Mouse (Mus musculus): ENCODE data around the gene Irf2bp2.

- TF ChIP-seq CTCF (IDR thresholded peaks at IDR 0.05; ENCODE audit: borderline replicate concordance, extremely low read depth, insufficient read depth, insufficient read length) = no peak
- no peak for TF ChIP-seq POLR2A (IDR thresholded peaks at IDR 0.05; ENCODE audit: borderline replicate concordance, extremely low read depth, insufficient read depth, insufficient read length, poor library complexity, severe bottlenecking)
Measured at GRCm38 (mm10) chr8:126609556-126610263, 15.9 kb upstream of the Irf2bp2 start.
